Mouse (Mus musculus) liver, adult 2 months (tissue): Measurements from ENCODE around the gene Ergic1.

Experiments used
- CTCF ChIP-seq: fragments of 200-500 bp; IDR thresholded peaks from 2 replicates; pipeline ENCODE4 v1.5.1; 2011; ENCODE audit warnings: low read depth, low read length, control low read depth
- POLR2A ChIP-seq: fragments of 200-500 bp; IDR thresholded peaks from 2 replicates; pipeline ENCODE4 v1.6.1; 2011; ENCODE audit warnings: low read length, control low read depth; ENCODE audit not compliant: insufficient read depth; ENCODE audit errors: extremely low read depth

GRCm38 (mm10) chr17:26694171-26694570, 132.9 kb downstream of the Ergic1 start:
- TF ChIP-seq CTCF (no peak), POLR2A (no peak)
